Mouse (Mus musculus) bone marrow macrophage, adult 2 months (primary cell): ENCODE measurements around the gene Nmd3. TPM values are rescaled to one million over a fixed set of nuclear protein-coding genes. Genes with fewer than 3 reads are reported as not detected.

Source experiments
- H3K27ac ChIP-seq: 2 replicates; pipeline ENCODE4 v1.5.1; 2012; ENCODE audit warnings: low read depth, low read length; ENCODE audit not compliant: insufficient read depth
- H3K4me1 ChIP-seq: 2 replicates; pipeline ENCODE4 v1.6.1; 2012; ENCODE audit warnings: low read length; ENCODE audit not compliant: control insufficient read depth, insufficient read depth
- H3K4me3 ChIP-seq: 2 replicates; pipeline ENCODE4 v1.5.1; 2012; ENCODE audit warnings: mild to moderate bottlenecking, low read length, moderate library complexity; ENCODE audit not compliant: insufficient read depth
- CTCF ChIP-seq: IDR thresholded peaks from 2 replicates; pipeline ENCODE4 v1.5.1; 2012; ENCODE audit warnings: low read depth, mild to moderate bottlenecking, low read length, moderate library complexity
- POLR2A ChIP-seq: IDR thresholded peaks from 2 replicates; pipeline ENCODE4 v1.6.1; 2012; ENCODE audit warnings: mild to moderate bottlenecking, low read depth, low read length, borderline replicate concordance
- polyA plus RNA-seq: library from polyadenylated mRNA; stranded (reverse); fragments of >200 nt; gene quantifications from 2 replicates; pipeline ENCODE4 v1.2.4, GENCODE M21; 2012; ENCODE audit not compliant: missing spikeins, insufficient read depth, insufficient read length

Nmd3 gene
- polyA plus RNA-seq: 45.0 and 48.1 TPM in 2 replicates

- TF ChIP-seq POLR2A (no peak), CTCF (no peak)
- peak within 1 kb of the TSS; percentile 98 for H3K4me3 ChIP-seq
- H3K27ac ChIP-seq: peak within 1 kb of the TSS; percentile 41
- H3K4me1 ChIP-seq: peaks cover 10% of the 10 kb centered on the region
Measured at GRCm38 (mm10) chr3:69721814-69722186, at the start of gene Nmd3. TSS of gene Nmd3 (plus strand) at chr3:69721985.

DNA sequence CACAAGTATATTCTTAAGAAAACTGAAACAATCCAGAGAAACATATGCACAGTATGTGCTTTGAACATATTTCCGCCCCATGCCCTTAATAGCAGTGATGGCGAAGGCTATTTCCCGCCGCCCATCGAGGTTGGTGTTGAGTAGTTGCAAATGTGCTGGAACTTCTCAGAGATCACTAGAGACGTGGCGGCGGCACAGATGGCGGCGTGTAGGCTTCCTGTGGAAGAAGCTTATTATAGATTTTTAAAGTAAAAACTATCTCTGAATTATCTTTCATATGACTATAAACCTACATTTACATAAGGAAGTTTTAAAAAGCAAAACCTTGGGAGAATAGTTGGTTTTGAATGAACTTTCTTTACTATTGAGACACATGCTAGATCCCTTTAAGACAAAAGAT is 48.4 kb upstream of the Nmd3 start:
- TF ChIP-seq POLR2A: no peak
- TF ChIP-seq CTCF: no peak
- H3K4me3 ChIP-seq: no peak overlapping the region

DNA sequence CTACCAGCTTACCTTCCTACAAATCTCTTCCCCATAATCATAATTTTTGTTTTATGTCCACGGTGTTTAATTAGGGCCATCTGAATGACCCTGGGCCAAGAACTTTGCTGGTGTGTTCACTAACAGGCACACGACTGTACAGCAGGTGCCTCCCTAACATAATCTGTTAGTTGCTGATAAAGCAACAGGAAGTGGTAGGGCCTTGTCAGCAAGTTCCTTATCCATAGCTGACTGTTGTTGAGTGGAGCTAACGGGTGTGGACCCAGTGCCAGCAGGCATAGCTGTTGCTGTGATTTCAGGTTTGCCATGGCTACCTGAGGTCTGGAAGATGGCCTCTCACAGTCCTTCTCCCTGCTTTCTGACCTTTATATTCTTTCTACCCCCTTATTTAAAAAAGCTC is 47.6 kb upstream of the Nmd3 start:
- Histone ChIP-seq H3K27ac (peak overlapping the region; percentile 42), H3K4me1 (peaks cover 29% of the 10 kb centered on the region), H3K4me3 (no peak overlapping the region)
- TF ChIP-seq POLR2A (no peak), CTCF (no peak)

More for the DNA sequence above, 48.4 kb upstream of the Nmd3 start:
- H3K4me1 ChIP-seq: peaks cover 33% of the 10 kb centered on the region
- H3K27ac ChIP-seq: no peak overlapping the region

DNA sequence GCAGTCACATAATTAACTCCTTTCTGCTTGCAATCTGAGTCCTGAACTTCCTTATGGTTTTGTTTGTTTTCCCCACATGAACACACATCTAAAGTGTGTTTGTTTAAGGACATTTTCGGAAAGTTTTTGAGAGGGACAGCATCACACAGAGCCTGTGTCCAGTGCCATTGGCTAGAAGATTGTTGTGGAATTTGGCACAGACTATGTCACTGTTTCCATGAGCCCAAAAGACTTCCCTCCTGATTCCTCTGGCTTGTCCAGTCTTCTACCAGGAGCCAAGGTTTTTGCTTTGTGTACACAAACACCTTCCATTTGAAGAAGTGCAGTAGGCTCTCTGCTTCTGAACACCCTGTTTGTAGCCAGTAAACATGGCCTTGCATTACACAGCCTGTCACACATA is 32.0 kb upstream of the Nmd3 start:
- no peak overlapping the region for H3K4me3 ChIP-seq
- H3K27ac ChIP-seq: no peak overlapping the region
- TF ChIP-seq CTCF (no peak), POLR2A (no peak)
- peaks cover 3% of the 10 kb centered on the region; the same call in 1 of the 2 replicates for H3K4me1 ChIP-seq

- no peak for TF ChIP-seq CTCF
- no peak for TF ChIP-seq POLR2A
- H3K27ac ChIP-seq: no peak overlapping the region
- H3K4me1 ChIP-seq: peaks cover 3% of the 10 kb centered on the region; the same call in 1 of the 2 replicates
- H3K4me3 ChIP-seq: no peak overlapping the region
Measured at GRCm38 (mm10) chr3:69690939-69691338, 30.8 kb upstream of the Nmd3 start.

DNA sequence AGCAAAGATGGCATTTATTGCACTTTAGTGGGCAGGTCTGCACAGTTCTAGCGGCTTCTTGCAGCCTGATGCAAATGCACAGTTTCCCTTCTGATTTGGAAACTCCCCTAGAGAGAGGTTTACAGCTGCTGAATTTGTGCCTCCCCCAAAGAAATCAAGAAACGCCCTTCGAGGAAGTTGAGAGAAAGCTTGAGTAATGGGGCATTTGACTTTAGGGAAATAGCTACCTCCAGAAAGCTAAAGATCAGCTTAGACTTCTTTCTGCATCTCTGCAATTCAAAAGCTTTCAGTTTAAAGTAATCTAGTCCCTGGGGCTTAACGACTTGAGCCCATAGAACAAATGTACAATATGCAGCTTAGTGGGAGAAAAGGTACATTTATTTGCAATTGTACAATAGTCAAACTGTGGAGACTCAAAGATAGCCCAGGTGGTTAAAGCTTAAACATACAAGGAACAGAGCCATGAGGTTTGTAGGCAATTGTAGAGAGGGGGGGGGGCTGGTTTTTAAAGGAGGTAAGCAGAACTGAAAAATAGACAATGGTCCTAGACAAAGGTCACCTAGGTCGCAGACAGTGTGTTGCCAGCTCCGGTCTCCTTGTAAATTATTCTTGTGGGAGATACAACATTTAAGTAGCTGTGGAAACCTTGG is 21.8 kb upstream of the Nmd3 start:
- H3K4me1 ChIP-seq: peaks cover 27% of the 10 kb centered on the region
- TF ChIP-seq CTCF (no peak), POLR2A (no peak)
- peak overlapping the region; percentile 24 for H3K4me3 ChIP-seq
- peak overlapping the region; percentile 72 for H3K27ac ChIP-seq

DNA sequence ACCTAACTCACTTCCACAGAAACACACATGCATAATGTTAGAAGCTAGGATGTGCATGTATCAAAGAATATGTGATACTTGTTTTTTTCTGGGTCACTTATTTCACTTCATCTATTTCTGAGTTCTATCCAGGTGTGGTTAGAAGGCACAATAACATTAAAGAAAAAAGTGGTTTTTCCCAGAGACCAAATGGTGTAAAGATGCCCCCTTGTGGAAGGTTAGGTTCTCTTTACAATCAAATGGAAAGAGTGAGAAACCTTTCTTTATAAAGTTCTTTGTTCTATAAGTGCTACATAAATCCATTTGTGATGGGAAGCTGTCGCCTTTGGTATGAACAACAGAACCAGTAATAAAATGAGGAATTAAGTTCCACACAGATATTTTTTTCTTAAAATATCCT is 19.9 kb upstream of the Nmd3 start:
- Histone ChIP-seq H3K4me3 (no peak overlapping the region), H3K4me1 (peaks cover 23% of the 10 kb centered on the region), H3K27ac (no peak overlapping the region)
- no peak for TF ChIP-seq POLR2A
- no peak for TF ChIP-seq CTCF

- H3K27ac ChIP-seq: peak overlapping the region; percentile 36; the same call in 1 of the 2 replicates
- H3K4me1 ChIP-seq: peaks cover 23% of the 10 kb centered on the region
- TF ChIP-seq POLR2A: no peak
- TF ChIP-seq CTCF: no peak
- no peak overlapping the region for H3K4me3 ChIP-seq
Measured at GRCm38 (mm10) chr3:69702421-69702820, 19.4 kb upstream of the Nmd3 start.

DNA sequence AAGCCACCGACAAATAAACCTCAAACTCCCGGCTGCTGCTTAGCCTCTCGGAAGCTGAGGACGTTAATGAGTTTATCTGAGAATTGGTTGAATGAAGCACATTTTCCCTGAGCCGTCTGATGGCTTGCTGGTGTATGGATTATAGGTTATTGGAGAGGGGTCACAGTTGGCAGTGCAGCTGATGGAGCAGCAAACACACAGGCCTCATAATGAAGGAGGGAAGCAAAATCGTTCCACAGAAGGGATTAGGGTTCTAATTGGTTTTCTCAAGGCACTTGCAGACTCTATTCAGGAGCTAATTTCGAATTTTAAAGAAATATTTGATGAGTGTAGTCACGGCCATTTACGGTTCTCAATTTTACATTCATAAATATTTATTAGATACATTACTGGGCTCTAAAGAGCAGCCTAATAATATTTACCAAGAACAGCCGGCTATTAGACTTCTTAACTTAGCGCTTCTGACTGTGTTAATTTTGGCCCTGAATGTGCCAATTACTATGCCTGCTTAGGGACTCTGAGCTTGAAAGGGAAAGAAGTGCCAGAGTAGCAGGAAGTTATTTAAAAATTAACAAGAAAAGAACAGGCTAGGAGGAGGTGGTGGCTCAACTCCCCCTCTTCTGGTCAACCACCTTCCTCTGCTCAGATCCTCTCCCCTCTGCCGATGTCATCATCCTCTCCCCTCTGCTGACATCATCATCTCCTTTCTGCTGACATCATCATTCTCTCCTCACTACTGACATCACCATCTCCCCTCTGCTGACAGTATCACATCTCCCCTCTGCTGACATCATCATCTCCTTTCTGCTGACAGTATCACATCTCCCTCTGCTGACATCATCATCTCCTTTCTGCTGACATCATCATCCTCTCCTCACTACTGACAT is 12.5 kb upstream of the Nmd3 start:
- H3K27ac ChIP-seq: no peak overlapping the region
- TF ChIP-seq POLR2A (no peak), CTCF (no peak)
- H3K4me1 ChIP-seq: peaks cover 3% of the 10 kb centered on the region; the same call in 1 of the 2 replicates
- H3K4me3 ChIP-seq: no peak overlapping the region
